Mouse (Mus musculus) cerebellum, adult 9-11 months (tissue): Measurements from ENCODE around the gene Tbk1.

Experiments used
- DNase-seq: peaks from one replicate; pipeline ENCODE4 v3.0.0; 2022

Tbk1 gene

DNA sequence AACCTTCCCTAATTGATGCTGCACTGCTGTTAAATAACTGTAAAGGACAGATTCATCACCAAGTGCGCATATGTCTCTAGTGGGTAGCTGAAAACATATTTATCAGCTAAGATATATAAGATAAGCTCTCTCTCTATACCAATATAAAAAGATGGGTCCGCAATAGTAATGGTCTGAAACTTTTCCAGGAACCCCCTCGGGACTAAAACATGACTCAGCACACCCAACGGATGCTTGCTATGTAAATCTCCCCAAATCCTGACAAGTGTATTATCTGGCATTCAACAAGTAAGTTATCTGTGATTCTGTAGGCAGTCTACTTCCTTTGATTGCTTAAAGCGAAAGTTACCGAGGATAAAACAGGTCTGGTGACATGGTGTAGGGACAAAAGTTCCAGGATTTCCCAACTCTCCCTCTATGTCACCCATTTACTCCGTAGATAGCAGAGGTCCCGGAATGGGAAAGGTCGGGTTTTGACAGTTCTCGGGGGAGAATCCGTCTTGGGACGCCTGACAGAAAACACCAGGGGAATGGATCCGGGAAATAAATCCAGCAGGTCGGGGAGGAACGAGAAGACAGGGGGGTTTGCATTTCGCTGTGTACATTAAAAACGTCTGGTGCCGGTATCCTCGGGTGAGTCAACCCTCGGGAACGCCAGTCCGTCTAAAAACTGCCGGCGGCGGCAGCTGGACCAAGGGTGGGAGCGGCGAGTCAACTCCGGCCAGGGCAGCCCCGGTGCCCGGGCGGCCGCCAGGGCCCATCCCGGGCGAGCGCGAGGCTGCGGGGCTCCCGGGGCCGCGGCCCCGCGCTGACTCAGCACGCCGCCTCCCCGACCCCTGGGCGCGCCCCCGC, 570 bp downstream of the Tbk1 start:
- no peak for DNase-seq

DNA sequence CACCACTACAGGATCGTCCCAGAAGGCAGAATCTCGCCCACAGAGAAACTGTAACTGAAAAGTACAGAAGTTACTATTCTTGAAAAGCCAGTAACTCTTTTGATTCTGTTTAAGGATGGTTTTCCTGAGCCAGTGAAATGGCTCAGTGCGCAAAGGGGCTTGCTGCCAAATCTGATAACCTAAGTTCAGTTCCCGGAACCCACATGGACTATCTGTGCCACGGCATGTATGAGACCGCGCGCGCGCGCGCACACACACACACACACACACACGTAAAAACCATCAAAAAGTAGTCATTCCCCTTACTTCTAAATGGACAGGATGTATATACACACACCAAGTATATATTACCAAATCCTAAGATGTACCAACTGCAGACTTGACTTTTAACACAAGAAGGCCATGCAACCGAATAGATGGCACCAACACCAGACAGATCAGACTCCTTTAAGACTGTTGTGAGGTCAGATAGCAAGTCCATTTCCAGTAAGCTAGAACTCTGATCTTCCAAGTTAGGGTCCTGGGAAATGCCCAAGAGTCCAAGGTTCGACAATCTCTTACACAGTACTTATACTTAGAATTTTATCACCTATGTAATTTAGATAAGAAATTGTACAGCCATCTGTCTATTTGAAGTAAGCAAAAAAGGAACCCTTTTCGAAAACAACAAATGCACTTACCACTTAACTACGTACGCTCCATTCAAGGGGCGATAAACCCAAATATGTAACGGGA, 1.4 kb downstream of the Tbk1 start:
- DNase-seq, result no peak

DNA sequence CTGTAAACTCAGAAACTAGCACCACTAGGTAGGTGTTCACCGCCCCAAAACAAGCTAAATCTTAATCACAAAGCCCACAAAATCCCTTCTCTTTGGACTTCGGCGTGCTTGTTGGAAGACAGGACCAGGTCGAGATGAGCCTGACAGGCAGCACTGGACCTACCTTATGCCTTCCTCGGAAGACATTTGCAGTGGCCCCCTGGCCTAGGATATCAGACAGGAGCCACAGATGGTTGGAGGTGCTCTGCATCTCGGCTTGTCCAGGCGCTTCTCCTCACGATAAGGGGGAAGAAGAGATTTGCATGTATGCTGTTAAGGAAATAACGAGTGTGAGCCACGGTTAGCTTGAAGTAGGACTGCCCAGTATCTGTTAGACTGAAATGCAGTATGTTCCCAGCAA, 2.6 kb downstream of the Tbk1 start:
- DNase-seq, result no peak

DNA sequence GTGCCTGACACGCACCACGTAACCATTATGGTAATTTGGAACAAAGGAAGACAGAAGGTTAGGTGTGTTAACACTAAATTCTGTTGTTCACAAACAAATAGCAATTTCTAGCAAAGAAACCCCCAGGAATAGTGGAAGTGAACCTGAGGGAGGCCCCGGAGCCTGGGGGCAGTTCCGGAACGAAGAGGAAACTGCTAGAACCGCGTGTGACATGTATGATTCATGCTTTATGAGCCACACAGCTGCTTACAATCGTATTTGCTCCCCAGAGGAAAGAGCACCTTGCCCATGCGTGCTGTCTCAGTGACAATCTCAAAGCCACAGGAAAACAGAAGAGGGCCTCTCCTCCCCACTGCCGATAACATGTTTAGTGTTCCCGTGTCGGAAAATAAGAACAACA, 3.6 kb downstream of the Tbk1 start:
- no peak for DNase-seq

DNA sequence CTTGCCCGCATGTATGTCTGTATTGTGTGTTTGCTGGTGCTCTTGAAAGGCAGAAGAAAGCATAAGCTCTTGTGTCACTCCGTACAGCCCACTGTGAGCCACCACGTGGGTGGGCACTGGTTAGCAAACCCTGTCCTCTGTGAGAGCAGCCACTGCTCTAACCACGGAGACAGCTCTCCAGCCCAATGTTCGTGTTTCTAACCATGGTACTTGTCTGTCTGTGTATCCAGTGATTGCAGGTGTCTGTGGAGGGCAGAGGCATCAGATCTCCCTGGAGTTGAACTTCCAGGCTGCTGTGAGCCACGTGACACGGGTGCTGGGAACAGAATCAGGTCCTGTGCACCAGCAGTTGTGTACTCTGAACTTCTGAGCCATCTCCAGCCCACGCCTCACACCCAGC, 4.3 kb downstream of the Tbk1 start:
- DNase-seq, result no peak

DNA sequence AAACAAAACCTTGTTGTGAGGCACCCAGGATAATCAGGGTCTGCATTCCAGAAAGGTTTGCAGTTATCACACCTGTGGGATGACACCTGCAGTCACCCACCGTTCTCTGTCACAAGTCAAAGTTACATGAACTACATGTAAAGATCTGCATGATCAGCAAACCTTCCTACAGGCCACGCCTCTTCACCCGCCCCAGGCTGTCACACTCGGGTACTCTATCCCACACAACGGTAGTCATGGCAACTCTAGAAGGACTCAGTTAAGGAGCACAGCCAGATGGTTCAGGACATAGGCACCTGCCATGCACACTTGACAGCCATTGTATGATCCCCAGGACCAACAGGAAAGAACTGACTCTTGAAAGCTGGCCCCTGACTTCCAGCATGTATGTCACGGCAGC, 5.2 kb downstream of the Tbk1 start:
- no peak for DNase-seq

DNA sequence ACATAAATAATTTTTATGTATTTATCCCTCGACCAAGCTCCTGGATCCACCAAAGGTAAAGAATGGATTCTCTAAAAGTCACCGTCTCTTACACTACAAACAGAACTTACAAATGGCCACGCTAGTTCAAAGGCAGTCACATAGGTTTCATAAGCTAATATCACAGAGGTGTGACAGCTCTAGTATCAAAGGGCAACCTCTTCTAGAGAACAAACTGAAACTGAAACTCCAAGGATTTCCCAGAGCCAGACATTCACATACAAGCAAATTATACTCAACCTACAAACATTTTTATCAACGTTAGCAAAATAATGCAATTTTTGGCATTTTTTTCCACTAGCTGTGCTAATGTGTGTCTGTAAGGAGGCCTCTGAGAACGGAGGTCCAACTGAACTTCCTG, 6.2 kb downstream of the Tbk1 start:
- no peak for DNase-seq

DNA sequence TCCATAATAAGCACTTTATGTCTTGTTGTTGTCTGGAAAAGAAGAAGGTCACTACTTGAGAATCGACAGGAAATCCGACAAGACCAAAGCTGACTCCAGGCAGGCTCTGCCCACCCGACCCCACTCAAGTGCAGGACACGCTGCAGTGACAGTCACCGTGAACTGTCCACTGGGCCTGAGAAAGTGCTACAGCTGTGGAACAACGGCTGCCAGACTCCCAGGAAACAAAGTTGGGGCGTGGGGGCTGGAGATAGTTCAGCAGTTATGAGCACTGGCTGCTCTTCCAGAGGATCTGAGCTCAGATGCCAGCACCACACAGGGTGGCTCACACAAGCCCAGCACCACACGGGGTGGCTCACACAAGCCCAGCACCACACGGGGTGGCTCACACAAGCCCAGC, 10.2 kb downstream of the Tbk1 start:
- DNase-seq, result no peak

DNA sequence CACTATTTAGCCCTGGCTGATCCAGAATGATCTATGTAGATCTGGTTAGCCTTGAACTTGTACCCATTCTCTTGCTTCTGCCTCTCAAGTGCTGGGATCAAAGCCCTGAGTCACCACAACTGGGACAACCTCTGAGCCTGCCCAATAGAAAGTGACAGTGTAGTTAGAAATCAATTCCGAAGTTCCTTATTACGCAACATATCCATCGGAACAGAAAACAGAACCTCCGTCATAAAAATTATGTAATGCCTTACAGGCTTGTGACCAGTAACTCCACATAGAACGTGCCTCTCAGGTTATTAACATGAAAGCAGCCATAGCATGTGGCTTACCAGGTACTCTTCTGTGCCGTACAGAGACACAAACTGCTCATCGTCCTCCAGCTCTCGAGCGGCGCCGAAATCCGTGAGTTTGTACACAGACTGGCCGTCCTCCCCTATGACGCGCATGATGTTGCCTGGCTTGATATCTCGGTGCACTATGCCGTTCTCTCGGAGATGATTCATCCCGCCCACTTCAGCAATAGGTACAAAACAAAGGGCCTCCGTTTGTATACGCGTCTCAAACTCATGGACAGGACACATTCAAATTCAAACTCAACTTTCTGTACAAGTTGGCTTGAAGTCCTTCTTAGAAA, 15.0 kb downstream of the Tbk1 start:
- DNase-seq, result no peak

DNA sequence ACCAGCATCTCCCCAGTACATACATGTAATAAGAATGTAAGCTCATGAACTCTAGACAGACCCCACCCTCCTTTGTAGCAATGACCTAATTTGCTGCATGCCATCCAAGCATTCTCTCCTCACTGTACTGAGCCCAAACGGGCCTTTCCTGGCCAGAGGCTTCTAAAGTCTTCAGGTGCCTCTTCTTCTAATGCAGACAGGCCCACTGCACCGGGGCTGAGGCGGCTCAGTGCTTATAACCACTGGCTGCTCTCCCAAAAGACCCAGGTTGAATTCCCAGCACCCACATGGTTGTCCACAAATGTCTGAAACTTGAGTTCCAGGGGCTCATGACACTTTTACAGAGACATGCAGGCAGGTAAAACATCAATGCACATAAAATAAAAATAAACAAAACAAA, 15.6 kb downstream of the Tbk1 start:
- DNase-seq, result no peak

DNA sequence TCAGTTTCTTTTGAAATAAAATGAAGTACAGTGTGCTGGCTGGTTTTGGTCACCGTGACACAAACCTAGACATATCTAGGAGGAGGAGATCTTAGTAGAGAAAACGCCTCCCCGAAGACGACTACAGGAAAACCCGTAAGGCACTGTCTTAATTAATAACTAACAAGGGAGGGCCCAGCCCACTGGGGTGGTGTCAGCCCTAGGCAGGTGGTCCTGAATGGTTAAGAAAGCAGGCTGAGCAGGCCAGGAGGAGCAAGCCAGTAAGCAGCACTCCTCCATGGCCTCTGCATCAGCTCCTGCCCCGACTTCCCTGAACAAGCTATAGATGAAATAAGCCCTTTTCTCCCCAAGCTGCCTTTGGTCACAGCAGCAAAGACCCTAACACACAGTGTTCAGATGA, 16.8 kb downstream of the Tbk1 start:
- DNase-seq, result no peak

DNA sequence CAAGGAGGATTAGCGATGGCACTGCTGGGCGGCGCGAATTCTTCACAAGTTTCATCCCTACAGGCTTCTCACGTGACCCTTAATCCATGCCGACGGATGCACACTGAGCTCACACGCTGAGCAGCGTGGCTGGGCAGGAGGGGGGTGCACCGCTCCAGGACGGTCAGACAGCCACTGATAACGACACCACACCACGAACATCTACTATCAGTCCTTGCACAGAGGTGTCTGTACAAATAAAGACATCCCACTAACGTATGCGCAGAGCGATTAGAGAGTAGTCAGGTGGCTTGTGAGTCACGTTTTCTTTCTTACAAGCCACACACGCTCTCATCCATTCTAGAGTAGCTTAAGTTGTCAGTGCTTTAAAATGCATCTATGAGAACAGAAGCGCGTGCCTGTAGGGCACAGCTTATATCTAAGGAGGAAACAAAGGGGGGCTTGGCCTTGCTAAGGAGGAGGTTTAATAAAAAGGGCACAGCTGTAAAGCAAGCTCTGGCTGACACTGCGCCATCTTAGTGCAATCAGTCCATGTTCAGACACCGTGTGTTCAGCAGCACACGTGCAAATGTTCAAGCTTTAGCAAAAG, 17.5 kb downstream of the Tbk1 start:
- no peak for DNase-seq

DNA sequence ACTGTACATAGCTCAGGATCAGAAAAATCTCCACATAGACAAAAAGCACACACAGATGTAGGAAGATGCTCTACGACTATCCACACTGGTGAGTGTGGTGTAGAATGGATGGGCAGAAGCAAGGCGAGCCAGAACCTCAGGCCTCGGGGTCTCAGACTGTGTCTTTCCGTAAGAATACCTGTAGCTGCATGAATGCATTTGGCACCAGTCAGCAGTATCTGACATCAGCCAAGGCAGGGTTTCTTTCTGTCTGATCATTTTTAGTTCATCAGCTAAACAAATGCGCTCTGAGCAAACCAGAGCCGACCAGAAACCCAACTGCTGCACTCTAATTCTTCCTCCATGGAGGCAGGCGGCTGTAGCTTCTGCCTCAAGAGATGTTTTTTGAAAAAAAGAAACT, 18.1 kb downstream of the Tbk1 start:
- DNase-seq, result no peak

DNA sequence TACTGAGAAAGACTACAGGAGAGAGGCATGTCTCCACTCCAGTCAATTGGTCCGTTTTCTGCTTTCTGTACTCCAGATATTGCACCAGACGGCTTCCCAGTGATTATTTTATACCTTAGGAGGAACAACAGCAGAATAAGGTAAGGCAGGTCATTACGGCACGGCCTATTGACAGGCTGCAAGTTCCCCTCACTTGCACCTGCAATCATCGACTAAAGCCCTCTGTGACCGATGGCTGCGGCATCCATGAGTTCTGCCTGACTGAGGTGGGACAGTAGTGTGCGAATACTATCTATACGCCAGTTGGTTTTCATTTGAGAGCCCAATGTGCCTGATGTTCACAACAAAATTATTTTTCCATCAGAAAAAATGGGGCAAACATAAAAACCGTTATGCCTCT, 18.6 kb downstream of the Tbk1 start:
- DNase-seq, result no peak

DNA sequence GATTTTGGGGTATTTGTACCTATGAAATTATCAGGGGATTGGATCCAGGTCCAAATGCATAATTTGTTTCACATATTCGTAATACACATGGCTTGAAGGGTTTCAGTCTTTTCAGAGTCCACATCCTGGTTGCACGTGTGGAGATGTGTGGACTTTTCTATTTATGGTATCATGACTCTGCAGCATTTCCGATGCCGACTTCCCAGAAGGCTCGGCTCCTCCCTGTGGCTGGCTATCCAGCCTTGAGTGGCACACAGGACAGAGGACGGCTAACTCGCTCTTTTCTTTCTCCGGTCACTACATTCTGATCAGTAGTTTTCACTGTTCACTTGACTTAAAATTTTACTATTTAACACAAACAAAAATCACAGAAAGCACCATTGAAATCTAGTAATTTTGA, 22.1 kb downstream of the Tbk1 start:
- DNase-seq, result no peak

DNA sequence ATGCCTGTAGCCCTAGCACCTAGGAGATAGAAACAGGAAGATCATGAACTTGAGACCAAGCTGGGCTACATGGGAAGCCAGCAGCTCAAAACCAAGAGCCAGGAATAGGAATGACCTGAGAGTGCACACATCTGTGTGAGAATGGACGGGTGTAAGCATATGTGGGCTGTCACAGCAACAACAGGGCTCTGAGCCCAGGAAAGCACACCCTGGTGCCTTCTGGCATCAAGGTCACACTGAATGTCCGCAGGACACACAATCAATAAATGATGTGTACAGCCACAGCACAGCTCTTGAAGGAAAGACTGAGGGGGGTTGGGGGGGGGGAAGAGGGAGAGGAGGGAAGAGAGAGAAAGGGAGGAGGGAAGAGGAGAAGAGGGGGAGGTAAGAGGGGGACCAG, 28.4 kb downstream of the Tbk1 start:
- no peak for DNase-seq

DNA sequence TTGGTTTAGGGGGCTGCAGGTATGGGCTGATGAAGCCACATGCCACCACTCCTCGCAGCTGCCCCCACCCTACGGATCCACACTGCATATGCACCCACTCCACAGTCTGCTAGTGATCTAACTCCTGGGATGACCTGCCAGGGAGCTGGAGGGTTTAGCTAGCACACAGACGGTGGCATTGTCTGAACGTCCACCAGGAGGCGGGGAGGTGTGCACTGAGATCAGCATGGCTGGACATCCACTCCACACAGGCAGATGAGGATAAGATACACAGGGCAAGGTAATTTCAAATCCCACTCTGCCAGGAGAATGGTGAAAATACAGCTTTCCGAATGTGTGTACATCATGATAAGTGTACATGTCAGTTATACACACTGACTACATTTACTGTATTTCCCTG, 30.3 kb downstream of the Tbk1 start:
- no peak for DNase-seq

DNA sequence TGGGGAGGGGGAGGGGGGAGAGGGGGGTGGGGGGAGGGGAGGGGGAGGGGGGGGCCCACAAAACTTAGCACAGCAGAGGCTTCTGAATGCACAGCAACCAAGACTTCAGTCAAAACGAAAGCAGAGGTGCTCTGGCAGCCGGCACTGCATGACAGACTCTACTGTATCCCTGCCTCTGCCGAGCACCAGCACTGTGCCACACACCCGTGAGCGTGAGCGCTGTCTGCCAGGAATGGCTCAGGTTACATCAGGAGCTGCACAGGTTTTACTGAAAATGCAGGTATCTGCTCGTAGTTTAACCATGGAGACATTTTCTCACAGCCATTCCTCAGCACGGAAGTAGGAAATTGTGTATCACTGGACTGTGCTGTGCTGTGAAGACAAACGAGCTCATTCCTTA, 36.3 kb downstream of the Tbk1 start:
- no peak for DNase-seq

DNA sequence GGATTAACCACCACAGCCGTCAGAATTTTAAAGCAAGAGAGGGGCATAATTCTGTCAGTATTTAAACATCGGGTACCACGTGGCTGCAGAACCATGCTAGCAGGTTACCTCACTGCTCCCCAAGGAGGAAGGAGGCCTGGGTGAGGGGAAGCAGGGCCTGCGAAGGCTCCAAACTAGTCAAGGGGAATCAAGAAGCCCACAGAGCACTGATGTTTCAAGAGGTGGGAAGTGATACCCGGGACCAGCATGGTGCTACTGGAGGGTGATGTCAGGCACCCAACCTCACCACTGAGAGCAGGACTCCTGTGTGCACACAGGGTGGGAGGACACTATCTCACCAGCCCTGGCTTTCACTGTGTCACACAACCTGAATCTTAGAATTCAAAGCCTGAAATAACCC, 36.9 kb downstream of the Tbk1 start:
- no peak for DNase-seq

DNA sequence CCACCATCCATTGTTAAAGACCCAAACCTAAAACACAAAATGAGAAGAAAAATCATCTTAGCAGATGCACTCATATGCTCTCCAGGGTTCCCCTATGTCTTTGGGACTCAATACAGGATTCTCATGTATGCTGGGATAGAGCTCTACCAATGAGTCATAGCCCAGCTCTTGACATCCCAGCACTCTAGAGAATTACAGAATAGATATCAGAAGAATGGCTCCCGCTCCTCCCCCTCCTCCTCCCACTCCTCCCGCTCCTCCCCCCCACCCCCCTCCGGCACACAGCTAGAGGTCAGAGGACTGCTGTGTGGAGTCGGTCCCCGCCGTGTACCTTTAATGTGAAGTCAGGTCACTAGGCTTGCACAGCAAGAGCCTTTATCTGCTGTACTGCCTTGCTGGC, 39.4 kb downstream of the Tbk1 start:
- DNase-seq, result no peak

DNA sequence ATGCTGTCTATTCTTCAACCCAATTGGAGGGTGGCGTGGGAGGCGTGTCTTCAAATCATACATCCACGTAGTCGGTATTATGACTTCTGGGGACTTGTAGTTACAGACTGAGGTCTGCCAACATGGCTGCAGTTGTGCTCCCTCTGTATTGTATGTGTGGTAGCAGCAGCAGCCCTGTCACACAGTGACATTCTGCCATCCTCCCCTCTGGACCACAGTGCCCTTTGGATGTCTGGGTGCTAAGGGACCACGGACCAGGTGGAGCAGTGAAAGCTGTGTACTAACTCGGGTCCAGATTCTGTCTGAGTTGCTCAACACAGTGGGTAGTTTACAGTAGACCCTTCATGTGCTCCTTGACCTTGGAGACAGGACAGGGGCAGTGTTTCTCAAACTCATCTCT, 43.0 kb downstream of the Tbk1 start:
- no peak for DNase-seq

DNA sequence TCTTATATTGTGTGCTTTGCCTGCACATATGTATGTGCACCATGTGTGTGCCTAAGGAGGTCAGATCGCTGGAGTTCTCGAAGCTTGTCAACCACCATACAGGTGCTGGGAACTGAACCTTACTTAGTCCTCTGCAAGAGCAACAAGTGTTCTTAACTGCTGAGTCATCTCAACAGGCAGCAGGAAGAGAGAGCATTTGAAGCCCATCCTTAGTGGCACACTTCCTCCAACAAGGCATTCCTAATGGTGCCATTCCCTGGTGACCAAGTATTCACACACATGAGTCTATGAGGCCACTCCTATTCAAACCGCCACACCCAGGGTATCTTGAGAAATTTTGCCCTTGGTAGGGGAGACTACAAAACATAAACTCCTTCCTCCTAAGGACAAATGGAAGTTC, 44.4 kb downstream of the Tbk1 start:
- DNase-seq, result no peak

DNA sequence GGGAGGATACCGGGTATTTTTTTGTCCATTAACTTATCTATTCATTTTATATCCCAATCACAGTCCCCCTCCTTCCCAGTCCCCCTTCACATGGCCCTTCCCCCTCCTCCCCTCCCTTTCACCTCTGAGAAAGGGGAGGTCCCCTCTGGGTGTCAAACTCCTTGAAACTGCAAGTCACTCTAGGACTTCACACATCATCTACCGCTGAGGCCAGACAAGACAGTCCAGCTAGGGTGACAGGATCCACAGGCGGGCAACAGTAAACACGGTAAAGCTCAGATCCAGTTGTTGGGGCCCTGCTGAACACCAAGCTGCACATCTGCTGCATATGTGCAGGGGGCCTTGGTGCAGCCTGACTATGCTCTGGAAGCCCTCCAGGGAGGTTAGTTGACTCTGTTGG, 51.6 kb downstream of the Tbk1 start:
- DNase-seq, result no peak
